Mouse (Mus musculus) neural tube, embryonic 14.5 days (tissue): ENCODE measurements at regions not wholly inside any gene's neighbourhood (a gene's known extent, or its start where the extent isn't known, plus 50 kb on each side); places are given as distances from the start of the nearest gene placed in this dataset.
A peak's percentile ranks its signal among the peaks of the same experiment; 100 is the strongest.

Experiments
- ATAC-seq: fragments of 200-750 bp; cut with Nextera tagmentation; 2 replicates; pipeline ENCODE4 v1.8.0; 2017; ENCODE audit warnings: low read depth, mild to moderate bottlenecking, moderate TSS enrichment, moderate library complexity
- H3K27ac ChIP-seq: fragments of 300-500 bp; sonication (generic); 2 replicates; pipeline ENCODE4 v1.5.1; 2014; ENCODE audit warnings: low read depth, mild to moderate bottlenecking, control low read depth, low read length, moderate library complexity, mixed read lengths
- H3K27me3 ChIP-seq: fragments of 300-500 bp; sonication (generic); 2 replicates; pipeline ENCODE4 v1.6.1; 2014; ENCODE audit warnings: low read length; ENCODE audit not compliant: control insufficient read depth, insufficient read depth
- H3K36me3 ChIP-seq: fragments of 300-500 bp; sonication (generic); 2 replicates; pipeline ENCODE4 v1.6.1; 2014; ENCODE audit warnings: low read length, mixed read lengths; ENCODE audit not compliant: control insufficient read depth, insufficient read depth
- H3K4me1 ChIP-seq: fragments of 300-500 bp; sonication (generic); 2 replicates; pipeline ENCODE4 v1.6.1; 2014; ENCODE audit warnings: low read length; ENCODE audit not compliant: control insufficient read depth, insufficient read depth
- H3K4me2 ChIP-seq: fragments of 300-500 bp; sonication (generic); 2 replicates; pipeline ENCODE4 v1.6.1; 2014; ENCODE audit warnings: mild to moderate bottlenecking, low read depth, low read length, control low read depth
- H3K4me3 ChIP-seq: fragments of 300-500 bp; sonication (generic); 2 replicates; pipeline ENCODE4 v1.5.1; 2014; ENCODE audit warnings: low read depth, low read length, control low read depth, mixed read lengths
- H3K9ac ChIP-seq: fragments of 300-500 bp; sonication (generic); replicated peaks from 2 replicates; pipeline ENCODE4 v1.6.1; 2014; ENCODE audit warnings: low read depth, mild to moderate bottlenecking, control low read depth, low read length, mixed read lengths
- H3K9me3 ChIP-seq: fragments of 300-500 bp; sonication (generic); 2 replicates; pipeline ENCODE4 v1.6.1; 2016; ENCODE audit warnings: low read length; ENCODE audit not compliant: control insufficient read depth
- WGBS: fragments of 180-500 bp; shearing (Covaris S2); extraction: QIAGEN DNeasy Blood & Tissue Kit; methylation state at CpG from one replicate; pipeline ENCODE4 v1.1.7; 2014; 5-methylcytosine and 5-hydroxymethylcytosine counted together

DNA sequence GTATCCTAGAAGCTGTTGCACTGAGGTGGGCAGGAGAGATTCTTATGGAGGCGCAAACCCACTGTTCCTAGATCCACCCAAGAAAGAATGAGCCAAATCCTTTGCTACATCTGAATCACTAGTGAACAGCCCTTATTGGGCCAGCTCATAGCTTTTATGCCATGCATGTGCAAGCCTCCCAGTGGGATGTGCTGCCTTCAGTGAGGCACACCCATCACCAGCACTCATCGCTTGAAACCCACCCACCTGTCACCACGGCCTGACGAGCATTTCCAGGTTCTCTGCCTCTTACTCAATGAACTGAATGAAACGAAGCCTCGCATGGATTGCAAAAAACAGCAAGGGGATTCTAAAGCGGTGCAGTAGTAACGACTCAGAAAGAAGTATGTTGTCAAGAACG is 98.3 kb upstream of the Zmiz1 start:
- no peak overlapping the region for H3K27ac ChIP-seq
- H3K27me3 ChIP-seq: no peaks in the 10 kb centered on the region
- no peak overlapping the region for H3K9ac ChIP-seq
- WGBS: 86% methylated on average over 9 of the region's 9 CpGs
- ATAC-seq: no peak
- H3K4me3 ChIP-seq: no peak overlapping the region
- H3K4me1 ChIP-seq: no peaks in the 10 kb centered on the region
- H3K9me3 ChIP-seq: no peaks in the 10 kb centered on the region
- no peak overlapping the region for H3K4me2 ChIP-seq
- H3K36me3 ChIP-seq: no peaks in the 10 kb centered on the region

DNA sequence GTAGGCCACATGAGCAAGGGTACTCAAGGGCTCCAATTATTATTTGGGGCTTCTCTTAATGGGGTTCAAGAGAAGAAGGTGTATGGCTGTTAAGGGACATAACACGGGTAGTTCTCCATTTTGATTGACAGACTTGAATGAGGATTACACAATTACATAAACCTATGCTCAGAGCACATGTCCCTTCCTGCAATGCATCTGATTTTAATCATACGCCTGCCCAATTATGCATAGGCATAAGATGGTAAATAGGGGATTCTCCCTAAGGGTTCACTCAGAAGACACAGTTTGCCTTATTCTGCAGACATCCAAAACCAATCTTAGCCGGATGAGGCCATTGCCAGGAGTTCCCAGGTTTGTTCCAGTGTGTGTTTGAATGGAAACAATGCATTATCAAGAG is 97.9 kb upstream of the Zmiz1 start:
- Histone ChIP-seq H3K9ac (no peak overlapping the region), H3K36me3 (no peaks in the 10 kb centered on the region), H3K4me3 (no peak overlapping the region), H3K27me3 (no peaks in the 10 kb centered on the region), H3K27ac (no peak overlapping the region), H3K4me2 (no peak overlapping the region), H3K4me1 (no peaks in the 10 kb centered on the region), H3K9me3 (no peaks in the 10 kb centered on the region)
- 85% methylated on average over 3 of the region's 3 CpGs for WGBS
- ATAC-seq: no peak

DNA sequence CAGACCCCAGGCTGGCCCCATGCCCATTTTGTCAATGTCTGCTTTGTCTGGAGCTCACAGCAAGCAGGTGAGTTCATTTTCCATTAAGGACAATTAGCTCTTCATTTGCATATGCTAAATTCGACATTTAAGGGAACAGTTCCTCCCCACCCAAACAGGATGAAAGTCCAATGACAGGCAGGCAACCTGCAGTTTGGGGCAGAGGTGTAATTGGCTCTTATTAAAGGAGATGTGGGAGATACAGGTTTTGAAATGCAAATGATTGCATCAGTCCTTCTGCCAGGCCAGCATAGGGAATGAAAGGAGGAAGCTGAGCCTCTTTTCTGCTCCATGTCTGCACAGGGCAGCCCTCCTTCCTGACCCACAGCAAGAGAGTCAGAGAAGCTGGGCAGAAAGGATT is 96.2 kb upstream of the Zmiz1 start:
- Histone ChIP-seq H3K4me2 (no peak overlapping the region), H3K27me3 (no peaks in the 10 kb centered on the region), H3K4me1 (no peaks in the 10 kb centered on the region), H3K27ac (no peak overlapping the region), H3K4me3 (no peak overlapping the region), H3K36me3 (no peaks in the 10 kb centered on the region), H3K9ac (no peak overlapping the region), H3K9me3 (no peaks in the 10 kb centered on the region)
- ATAC-seq: no peak
- WGBS: 10% methylated on average over 1 of the region's 1 CpGs

DNA sequence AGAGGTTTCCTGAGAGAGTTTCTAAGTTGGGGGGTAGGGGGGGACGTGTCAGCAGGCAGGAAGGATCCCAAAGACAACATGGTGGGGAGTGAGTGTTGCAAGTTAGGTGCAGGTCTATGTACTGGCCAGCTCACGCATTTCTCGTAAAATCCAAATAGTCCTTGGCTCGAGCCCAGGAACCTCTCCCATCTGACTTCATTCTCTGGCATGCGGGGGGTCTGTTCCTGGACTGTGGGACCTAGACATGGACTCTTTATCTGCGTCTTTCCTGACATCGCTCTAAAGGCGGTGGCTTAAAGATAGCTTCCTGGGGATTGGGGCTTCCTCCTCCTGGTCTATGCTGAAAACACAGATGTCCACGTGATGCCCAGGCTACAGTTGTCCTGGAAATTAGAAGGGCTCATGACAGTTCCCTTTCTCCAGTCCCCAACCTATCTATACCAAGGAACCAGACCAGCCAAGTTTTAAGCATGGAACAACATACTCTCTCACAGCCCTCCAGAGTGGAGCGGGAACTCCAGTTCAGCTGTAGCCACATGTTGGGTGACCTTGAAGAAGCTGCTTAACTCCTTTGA is 93.7 kb upstream of the Zmiz1 start:
- H3K4me3 ChIP-seq: no peak overlapping the region
- H3K27me3 ChIP-seq: no peaks in the 10 kb centered on the region
- no peaks in the 10 kb centered on the region for H3K36me3 ChIP-seq
- no peak for ATAC-seq
- no peaks in the 10 kb centered on the region for H3K9me3 ChIP-seq
- no peak overlapping the region for H3K9ac ChIP-seq
- WGBS: 74% methylated on average over 10 of the region's 10 CpGs
- H3K27ac ChIP-seq: no peak overlapping the region
- H3K4me2 ChIP-seq: no peak overlapping the region
- H3K4me1 ChIP-seq: no peaks in the 10 kb centered on the region

DNA sequence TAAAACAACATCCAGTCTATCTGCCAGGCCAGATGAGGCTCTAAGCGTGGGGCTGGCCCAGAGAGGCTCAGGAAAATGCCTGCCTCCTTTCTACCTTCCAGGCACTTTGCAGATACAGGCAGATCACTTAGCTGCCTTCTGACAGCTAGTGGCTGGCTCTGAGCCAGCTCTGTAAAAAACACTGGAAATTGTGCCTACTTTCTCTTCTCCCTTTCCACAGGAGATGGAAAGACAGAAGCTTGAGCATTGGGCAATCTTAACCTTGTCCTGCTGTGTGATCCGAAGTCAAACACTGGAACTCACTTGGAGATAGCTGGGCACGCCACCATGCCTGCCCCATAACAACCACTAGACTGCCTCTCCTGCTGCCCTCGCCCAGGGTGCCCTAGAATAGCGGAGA is 93.0 kb upstream of the Zmiz1 start:
- no peak overlapping the region for H3K27ac ChIP-seq
- peaks cover 2% of the 10 kb centered on the region for H3K4me1 ChIP-seq
- no peak overlapping the region for H3K9ac ChIP-seq
- H3K9me3 ChIP-seq: no peaks in the 10 kb centered on the region
- H3K4me3 ChIP-seq: no peak overlapping the region
- no peaks in the 10 kb centered on the region for H3K27me3 ChIP-seq
- ATAC-seq: no peak
- no peak overlapping the region for H3K4me2 ChIP-seq
- WGBS: 85% methylated on average over 5 of the region's 5 CpGs
- no peaks in the 10 kb centered on the region for H3K36me3 ChIP-seq

DNA sequence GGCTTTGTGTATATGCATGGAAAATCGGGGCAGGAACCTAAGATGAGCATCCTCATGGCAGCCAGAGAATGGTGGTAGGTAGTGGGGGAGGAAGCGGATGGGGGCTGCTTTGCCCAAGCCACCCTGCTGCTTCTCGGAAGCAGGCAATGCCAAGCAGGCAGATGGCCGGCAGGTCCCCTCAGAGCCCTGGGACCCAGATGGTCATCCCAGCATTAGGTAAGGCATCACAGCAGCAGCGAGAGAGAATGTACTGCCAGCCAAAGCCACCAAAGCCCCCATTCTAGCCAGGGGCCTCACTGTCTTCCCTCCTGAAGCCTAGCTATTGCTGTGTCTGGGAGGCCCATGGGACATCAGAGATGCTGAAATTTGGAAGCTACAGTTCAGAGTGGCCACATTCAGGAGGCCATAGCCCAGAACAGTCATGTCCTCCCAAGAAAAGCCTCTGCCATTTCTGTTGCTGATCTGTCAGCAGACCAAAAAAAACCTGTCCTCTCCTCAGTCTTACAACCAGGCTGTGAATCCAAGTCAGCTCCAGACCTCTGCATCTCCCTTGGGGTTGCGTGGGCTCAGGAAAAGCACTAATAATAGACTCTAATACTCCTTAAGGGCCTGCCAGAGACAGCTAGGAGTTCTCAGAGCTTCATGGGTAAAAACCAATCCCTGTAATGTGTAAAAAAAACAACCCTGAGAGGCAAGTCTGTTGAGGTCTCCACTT is 88.5 kb upstream of the Zmiz1 start:
- H3K27me3 ChIP-seq: no peaks in the 10 kb centered on the region
- no peaks in the 10 kb centered on the region for H3K36me3 ChIP-seq
- no peak overlapping the region for H3K4me3 ChIP-seq
- peak overlapping the region; percentile 55; the same call in 1 of the 2 replicates for H3K27ac ChIP-seq
- no peak overlapping the region for H3K9ac ChIP-seq
- H3K9me3 ChIP-seq: no peaks in the 10 kb centered on the region
- ATAC-seq: no peak
- 66% methylated on average over 6 of the region's 6 CpGs for WGBS
- no peak overlapping the region for H3K4me2 ChIP-seq
- H3K4me1 ChIP-seq: peaks cover 21% of the 10 kb centered on the region

DNA sequence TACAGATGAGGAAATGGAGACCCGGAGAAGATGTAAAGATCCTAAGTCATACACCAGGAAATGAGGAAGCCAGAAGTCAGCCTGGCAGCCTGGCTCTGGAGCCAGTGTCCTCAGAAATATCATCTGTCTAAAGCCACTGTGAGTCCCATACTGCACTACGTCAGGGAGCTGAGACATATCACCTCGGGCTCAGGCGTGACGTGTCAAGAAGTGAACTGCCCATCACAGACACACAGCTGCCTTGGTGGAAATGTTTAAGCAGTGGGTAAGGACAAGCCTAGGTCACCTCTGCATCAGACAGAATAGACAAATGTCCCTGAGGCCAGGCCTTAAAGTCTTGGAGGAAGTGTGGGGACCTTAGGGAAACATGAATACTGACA is 88.0 kb upstream of the Zmiz1 start:
- WGBS: 77% methylated on average over 5 of the region's 5 CpGs
- H3K9ac ChIP-seq: no peak overlapping the region
- peak overlapping the region; percentile 55 for H3K27ac ChIP-seq
- H3K4me3 ChIP-seq: no peak overlapping the region
- H3K27me3 ChIP-seq: no peaks in the 10 kb centered on the region
- H3K4me1 ChIP-seq: peaks cover 21% of the 10 kb centered on the region
- H3K9me3 ChIP-seq: no peaks in the 10 kb centered on the region
- no peak for ATAC-seq
- no peaks in the 10 kb centered on the region for H3K36me3 ChIP-seq
- H3K4me2 ChIP-seq: no peak overlapping the region

DNA sequence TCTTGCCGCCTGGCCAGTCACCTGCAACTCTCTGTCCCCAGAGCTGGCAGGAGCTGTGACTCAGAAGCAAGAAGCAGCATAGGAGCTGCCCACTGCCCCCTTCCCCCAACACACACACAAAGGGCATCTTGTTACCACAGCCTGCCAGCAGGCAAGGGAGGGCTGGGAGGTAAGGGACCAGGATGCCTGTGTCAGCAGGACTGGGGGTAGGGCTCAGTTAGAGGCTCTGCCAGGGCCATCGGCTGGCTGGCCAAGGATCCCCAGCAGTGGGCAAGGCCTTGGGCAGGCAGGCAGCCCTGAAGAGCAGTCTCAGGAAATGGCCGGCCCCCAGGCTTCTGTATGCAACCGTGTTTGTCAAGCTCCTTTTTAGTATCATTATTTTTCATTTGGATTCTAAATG is 87.3 kb upstream of the Zmiz1 start:
- no peak overlapping the region for H3K4me2 ChIP-seq
- peak; percentile 82; the same call in 1 of the 2 replicates for ATAC-seq
- H3K4me1 ChIP-seq: peaks cover 21% of the 10 kb centered on the region
- 46% methylated on average over 4 of the region's 4 CpGs for WGBS
- H3K9me3 ChIP-seq: no peaks in the 10 kb centered on the region
- H3K36me3 ChIP-seq: no peaks in the 10 kb centered on the region
- H3K27ac ChIP-seq: peak overlapping the region; percentile 55
- no peaks in the 10 kb centered on the region for H3K27me3 ChIP-seq
- H3K9ac ChIP-seq: no peak overlapping the region
- no peak overlapping the region for H3K4me3 ChIP-seq

DNA sequence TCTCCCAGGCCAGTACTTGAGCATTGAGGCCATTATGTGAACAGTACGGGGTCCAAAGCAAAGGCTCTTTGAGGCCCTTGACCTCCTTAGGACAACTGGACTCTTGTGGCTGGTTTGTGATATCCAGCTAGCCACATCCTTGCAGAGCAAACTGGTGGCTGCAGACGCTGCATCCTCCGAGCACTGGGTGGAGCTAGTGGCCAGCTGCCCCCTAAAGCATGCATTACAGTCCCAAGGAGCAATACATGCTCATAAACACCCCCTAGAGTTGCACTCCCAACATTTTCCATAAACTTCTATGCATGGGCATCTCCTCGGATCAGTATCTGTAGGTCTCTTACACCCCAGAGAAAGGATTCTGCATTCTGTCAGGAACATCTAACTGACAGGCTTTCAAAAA is 86.4 kb upstream of the Zmiz1 start:
- H3K9ac ChIP-seq: no peak overlapping the region
- H3K4me3 ChIP-seq: no peak overlapping the region
- no peak overlapping the region for H3K27ac ChIP-seq
- no peak overlapping the region for H3K4me2 ChIP-seq
- no peak for ATAC-seq
- WGBS: 50% methylated on average over 4 of the region's 4 CpGs
- H3K9me3 ChIP-seq: no peaks in the 10 kb centered on the region
- H3K27me3 ChIP-seq: no peaks in the 10 kb centered on the region
- peaks cover 25% of the 10 kb centered on the region for H3K4me1 ChIP-seq
- no peaks in the 10 kb centered on the region for H3K36me3 ChIP-seq
